Mouse (Mus musculus) gastrocnemius, postnatal 4 days (tissue): ENCODE data around the gene Pigo. TPM values are rescaled to one million over a fixed set of nuclear protein-coding genes. Genes with fewer than 3 reads are reported as not detected.
"Not testable (repeated sequence)": the region's sequence is repeated elsewhere in the genome, so short reads cannot be mapped to it uniquely, and the experiment has no call there.

Experiments used
- DNase-seq, 2 experiments: peaks; one replicate each; pipeline ENCODE4 v3.0.0; 2021 to 2022; ENCODE audit warnings: low spot score in 2 of 2, mixed read lengths in 2 of 2
- total RNA-seq, 2 experiments: library from RNA; stranded (reverse); gene quantifications; 2 replicates each; pipeline ENCODE4 v1.2.3; 2021

Pigo gene
- total RNA-seq, 2 experiments from 2014 or later: 10.7 to 10.8 TPM

DNA sequence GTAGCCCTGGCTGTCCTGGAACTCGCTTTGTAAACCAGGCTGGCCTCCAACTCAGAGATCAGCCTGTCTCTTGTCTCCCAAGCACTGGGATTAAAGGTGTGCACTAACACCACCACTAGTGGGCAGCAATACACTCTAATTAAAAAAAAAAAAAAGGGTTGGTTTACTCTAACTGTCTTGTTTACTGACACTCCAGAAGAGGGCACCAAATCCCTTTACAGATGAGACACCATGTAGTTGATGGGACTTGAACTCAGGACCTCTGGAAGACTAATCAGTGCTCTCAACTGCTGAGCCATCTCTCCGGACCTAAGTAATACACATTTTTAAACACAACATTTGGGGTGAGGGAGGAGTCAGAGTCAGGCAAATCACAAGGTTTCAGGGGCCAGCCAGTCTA, 19.9 kb downstream of the Pigo start:
- DNase-seq: no peak

- DNase-seq: no peak
These were observed 20.7 kb downstream of the Pigo start for GRCm38 (mm10) chr4:43004951-43005350.

DNA sequence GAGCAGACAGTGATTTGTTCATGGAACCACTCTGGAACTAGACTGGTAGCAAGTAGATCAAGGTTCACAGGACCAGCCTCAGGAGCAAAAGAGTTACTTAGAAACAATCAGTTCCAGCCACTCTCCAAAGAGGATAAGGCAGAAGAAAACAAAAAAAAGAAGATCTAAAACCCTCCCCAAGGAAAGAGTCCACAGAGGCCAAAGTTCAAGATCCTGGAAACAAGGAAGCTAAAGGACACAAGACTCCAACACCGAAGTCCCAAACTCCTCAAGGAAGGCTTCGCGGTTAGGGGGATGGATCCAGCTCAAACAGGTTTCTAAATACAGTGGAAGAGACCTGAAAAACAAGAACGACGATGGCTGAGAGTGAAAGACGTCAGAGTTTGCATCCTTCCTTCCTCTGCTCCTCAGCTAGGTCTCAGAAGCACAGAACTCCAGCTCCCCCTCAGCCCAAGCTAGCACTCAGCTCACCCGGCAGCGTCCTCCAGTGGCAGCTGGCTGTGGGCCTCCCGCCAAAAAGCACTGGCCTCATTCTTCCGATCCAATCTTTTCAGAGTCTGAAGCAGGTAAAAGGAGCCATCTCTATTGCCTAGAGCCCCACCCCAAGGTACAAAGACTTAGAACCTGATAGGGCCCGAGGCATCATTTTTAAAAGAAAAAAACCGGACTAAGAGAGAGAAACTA, 22.7 kb downstream of the Pigo start:
- DNase-seq: no peak

- DNase-seq: no peak
These were observed 24.3 kb downstream of the Pigo start for GRCm38 (mm10) chr4:43001272-43001671.

GRCm38 (mm10) chr4:43000141-43000986, 25.3 kb downstream of the Pigo start, which contains the start of gene Vcp:
Gene Vcp, minus strand, starts transcription at chr4:43000507.
- peak; percentile 97 to 99 for DNase-seq

- peak; percentile 53 to 73 for DNase-seq
These were observed 26.0 kb downstream of the Pigo start for GRCm38 (mm10) chr4:42999451-43000140.

DNA sequence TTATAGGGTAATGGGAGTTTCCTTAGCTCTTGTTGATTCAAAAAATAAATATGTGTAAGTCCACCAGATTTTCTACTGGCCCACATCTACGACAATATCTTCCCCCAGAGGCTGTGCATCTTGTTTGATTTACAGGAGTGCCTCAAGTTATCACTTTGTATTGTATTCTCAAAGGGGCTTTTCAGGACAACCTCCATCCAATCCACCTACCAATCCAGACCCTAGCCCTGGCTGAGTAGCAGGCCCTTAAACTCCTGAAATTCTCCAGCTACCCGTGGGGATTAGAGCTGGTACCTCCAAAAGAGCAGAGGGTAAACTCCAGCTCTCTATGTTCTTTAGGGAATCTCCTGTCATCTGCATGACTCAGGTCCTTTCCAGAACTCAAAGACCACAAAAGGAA, 27.6 kb downstream of the Pigo start:
- DNase-seq: no peak

DNA sequence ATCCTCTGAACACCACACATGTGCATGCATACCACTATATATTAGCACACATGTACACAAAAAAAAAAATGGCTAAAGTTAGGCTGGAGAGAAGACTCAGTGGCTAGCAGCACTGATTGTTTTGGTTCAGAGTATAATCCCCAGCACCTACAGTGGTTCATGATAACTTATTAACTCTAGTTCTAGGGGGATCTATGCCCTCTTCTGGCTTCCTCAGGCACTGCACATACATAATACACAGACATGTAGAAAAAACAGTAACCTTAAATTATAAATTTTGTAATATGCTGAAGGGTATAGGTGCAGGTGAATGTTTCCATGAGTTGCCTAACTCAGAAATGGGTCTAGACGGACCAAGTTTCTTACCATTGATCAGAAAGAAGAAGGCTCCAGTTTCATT, 37.3 kb downstream of the Pigo start:
- no peak for DNase-seq

GRCm38 (mm10) chr4:42980467-42980866, 45.2 kb downstream of the Pigo start:
- DNase-seq: not testable (repeated sequence)

- DNase-seq: no peak
These were observed 47.6 kb downstream of the Pigo start for GRCm38 (mm10) chr4:42978062-42978461.

- no peak for DNase-seq
These were observed 51.8 kb downstream of the Pigo start for GRCm38 (mm10) chr4:42973868-42974267.

DNA sequence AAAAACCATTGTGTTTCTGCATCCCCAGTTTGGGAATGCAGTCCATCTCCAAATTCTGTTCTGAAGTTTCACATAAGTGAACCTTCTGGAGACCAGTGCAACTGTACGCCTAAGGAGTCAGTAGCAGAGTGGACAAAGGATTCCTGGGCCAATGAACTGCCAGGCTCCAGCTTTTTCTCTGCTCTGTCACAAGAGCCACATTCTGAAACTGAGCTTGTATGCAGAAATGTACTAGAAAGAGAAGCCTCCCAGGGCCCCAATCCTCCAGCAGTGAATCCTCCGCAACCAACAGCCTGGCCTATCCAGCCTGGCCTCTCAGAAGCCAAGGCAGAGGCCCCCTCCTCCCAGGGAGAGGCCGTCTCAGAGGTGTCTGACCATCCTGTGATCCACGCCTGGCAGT, 52.7 kb downstream of the Pigo start:
- DNase-seq: no peak

- DNase-seq: no peak
These were observed 56.3 kb downstream of the Pigo start, which contains the start of gene 1700022I11Rik for GRCm38 (mm10) chr4:42969304-42969703. Gene 1700022I11Rik, plus strand, starts transcription at chr4:42969604.

Other genes starting within 250 kb of the Pigo start
- gene Fam205a1, start 171.9 kb downstream of the Pigo start, total RNA-seq: under 1 TPM in 1 of 2 experiments, not detected in 1; 0.07 TPM
- under 1 TPM in 1 of 2 experiments, not detected in 1; 0.10 TPM for gene Gm12394, start 169.0 kb downstream of the Pigo start, total RNA-seq
- not detected for gene Fam205c, start 151.6 kb downstream of the Pigo start, total RNA-seq
- 1 to 10 TPM; 1.1 to 1.5 TPM for gene Phf24, start 109.2 kb downstream of the Pigo start, total RNA-seq
- gene Dnajb5, start 76.0 kb downstream of the Pigo start, total RNA-seq: 10 to 100 TPM; 60.1 to 79.0 TPM
- gene 1700022I11Rik, start 56.2 kb downstream of the Pigo start, total RNA-seq: not detected
- 100 to 1,000 TPM; 292 to 313 TPM for gene Vcp, start 25.3 kb downstream of the Pigo start, total RNA-seq
- gene Fancg, start 15.3 kb downstream of the Pigo start, total RNA-seq: 1 to 10 TPM; 5.5 to 8.7 TPM
- 100 to 1,000 TPM in 1 of 2 experiments, 10 to 100 TPM in 1; 94.7 to 103 TPM for gene Stoml2, start 5.9 kb upstream of the Pigo start, total RNA-seq
- 10 to 100 TPM; 20.6 to 25.1 TPM for gene Fam214b, start 20.4 kb upstream of the Pigo start, total RNA-seq
- 1 to 10 TPM; 5.9 to 7.2 TPM for gene Unc13b, start 33.1 kb upstream of the Pigo start, total RNA-seq
- under 1 TPM; 0.34 to 0.39 TPM for gene Atp8b5, start 241.3 kb upstream of the Pigo start, total RNA-seq